Mouse (Mus musculus): ENCODE measurements around the gene Wnt6.
"Not testable (repeated sequence)": the region's sequence is repeated elsewhere in the genome, so short reads cannot be mapped to it uniquely, and the experiment has no call there.

Gene Wnt6

GRCm38 (mm10) chr1:74806360-74807311 lies 34.9 kb downstream of the Wnt6 start:
- DNase-seq (ENCODE audit: low spot score): peak; percentile 50

GRCm38 (mm10) chr1:74807551-74808071 lies 35.9 kb downstream of the Wnt6 start:
- DNase-seq (ENCODE audit: low spot score): peak; percentile 66

GRCm38 (mm10) chr1:74808078-74808477 lies 36.4 kb downstream of the Wnt6 start:
- DNase-seq (ENCODE audit: low spot score): peak; percentile 74

GRCm38 (mm10) chr1:74809007-74809406 lies 37.3 kb downstream of the Wnt6 start:
- DNase-seq (ENCODE audit: low spot score): no peak

- DNase-seq (ENCODE audit: low spot score): no peak
Observed at GRCm38 (mm10) chr1:74814931-74815647, 43.4 kb downstream of the Wnt6 start.

- DNase-seq (ENCODE audit: low spot score): not testable (repeated sequence)
Observed at GRCm38 (mm10) chr1:74815965-74816364, 44.3 kb downstream of the Wnt6 start.

- DNase-seq (ENCODE audit: low spot score): peak; percentile 88
Observed at GRCm38 (mm10) chr1:74816612-74817199, 45.0 kb downstream of the Wnt6 start.

- no peak for DNase-seq (ENCODE audit: low spot score)
Observed at GRCm38 (mm10) chr1:74817219-74817618, 45.5 kb downstream of the Wnt6 start.

GRCm38 (mm10) chr1:74818509-74818908 lies 46.8 kb downstream of the Wnt6 start:
- no peak for DNase-seq (ENCODE audit: low spot score)

GRCm38 (mm10) chr1:74823598-74823997 lies 51.9 kb downstream of the Wnt6 start:
- DNase-seq (ENCODE audit: low spot score): not testable (repeated sequence)

- no peak for DNase-seq (ENCODE audit: low spot score)
Observed at GRCm38 (mm10) chr1:74824518-74825302, 53.0 kb downstream of the Wnt6 start.

GRCm38 (mm10) chr1:74830061-74830460 lies 58.4 kb downstream of the Wnt6 start:
- no peak for DNase-seq (ENCODE audit: low spot score)

GRCm38 (mm10) chr1:74833255-74833654 lies 61.6 kb downstream of the Wnt6 start:
- DNase-seq (ENCODE audit: low spot score): no peak
